Mouse (Mus musculus): ENCODE measurements around the gene Ccnd3.

Gene Ccnd3

GRCm38 (mm10) chr17:47504941-47505346 lies at the start of gene Ccnd3:
Gene Ccnd3 (plus strand): TSS chr17:47505051.
- DNase-seq (ENCODE audit: low spot score in 2 of 2): peak; percentile 37 to 65

DNA sequence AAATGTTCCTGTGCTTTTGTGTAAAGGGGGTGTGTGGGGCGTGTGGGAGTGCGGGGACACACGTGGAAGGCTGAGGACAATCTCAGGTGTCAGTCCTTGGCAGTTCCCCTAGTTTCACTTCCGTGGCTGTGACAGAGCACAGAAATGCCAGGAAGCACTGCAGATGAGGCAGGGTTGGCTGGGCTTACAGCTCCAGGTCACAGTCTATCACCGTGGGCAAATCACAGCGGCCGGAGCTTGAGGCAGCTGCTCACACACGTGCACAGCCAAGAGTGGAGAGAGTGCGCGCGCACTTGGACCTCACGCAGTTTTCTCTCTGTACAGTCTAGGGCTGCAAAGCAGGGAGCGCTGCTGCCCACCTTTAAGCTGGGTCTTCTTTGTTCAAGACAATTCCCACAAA lies 46.5 kb upstream of the Ccnd3 start:
- DNase-seq (ENCODE audit: low spot score in 2 of 2): no peak

GRCm38 (mm10) chr17:47458936-47459335 lies 45.9 kb upstream of the Ccnd3 start:
- no peak for DNase-seq (ENCODE audit: low spot score in 2 of 2)

GRCm38 (mm10) chr17:47459341-47459919 lies 45.4 kb upstream of the Ccnd3 start:
- no peak for DNase-seq (ENCODE audit: low spot score in 2 of 2)

- DNase-seq (ENCODE audit: low spot score in 2 of 2): no peak
Measured at GRCm38 (mm10) chr17:47461688-47462087, 43.2 kb upstream of the Ccnd3 start.

- DNase-seq (ENCODE audit: low spot score in 2 of 2): no peak
Measured at GRCm38 (mm10) chr17:47462209-47462608, 42.6 kb upstream of the Ccnd3 start.

DNA sequence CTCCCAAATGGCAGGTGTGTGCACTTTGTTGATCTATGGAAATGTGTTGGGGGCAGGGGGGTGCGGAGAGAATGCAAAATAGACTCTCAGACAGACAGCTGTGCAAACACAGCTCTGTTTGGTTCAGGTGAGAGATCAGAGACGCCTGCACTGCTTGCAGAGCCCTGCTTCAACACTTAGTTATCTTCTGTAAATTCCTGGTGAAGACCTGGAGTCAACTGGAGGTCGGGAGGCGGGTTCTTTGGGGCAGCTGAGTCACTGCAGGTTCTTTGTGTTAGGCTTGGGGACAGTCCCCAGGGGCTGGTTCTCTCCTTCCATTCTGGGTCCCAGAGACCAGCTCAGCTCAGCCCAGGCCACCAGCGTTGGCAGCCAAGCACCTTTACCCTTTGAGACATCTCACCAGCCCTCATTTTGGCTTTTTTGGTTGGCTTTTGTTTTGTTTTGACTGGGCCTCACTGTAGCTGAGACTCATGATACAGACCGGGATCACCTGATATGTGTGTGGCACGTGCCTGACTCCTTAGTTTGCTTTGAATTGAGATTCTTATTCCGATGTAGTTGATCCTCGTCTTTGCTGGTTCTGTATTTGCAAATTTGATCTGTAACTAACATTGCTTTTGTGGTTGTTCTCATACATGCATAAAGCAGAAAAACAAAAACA lies 42.0 kb upstream of the Ccnd3 start:
- no peak for DNase-seq (ENCODE audit: low spot score in 2 of 2)

GRCm38 (mm10) chr17:47464248-47464965 lies 40.4 kb upstream of the Ccnd3 start:
- DNase-seq (ENCODE audit: low spot score in 2 of 2): no peak

- no peak for DNase-seq (ENCODE audit: low spot score in 2 of 2)
Measured at GRCm38 (mm10) chr17:47465016-47465415, 39.8 kb upstream of the Ccnd3 start.

DNA sequence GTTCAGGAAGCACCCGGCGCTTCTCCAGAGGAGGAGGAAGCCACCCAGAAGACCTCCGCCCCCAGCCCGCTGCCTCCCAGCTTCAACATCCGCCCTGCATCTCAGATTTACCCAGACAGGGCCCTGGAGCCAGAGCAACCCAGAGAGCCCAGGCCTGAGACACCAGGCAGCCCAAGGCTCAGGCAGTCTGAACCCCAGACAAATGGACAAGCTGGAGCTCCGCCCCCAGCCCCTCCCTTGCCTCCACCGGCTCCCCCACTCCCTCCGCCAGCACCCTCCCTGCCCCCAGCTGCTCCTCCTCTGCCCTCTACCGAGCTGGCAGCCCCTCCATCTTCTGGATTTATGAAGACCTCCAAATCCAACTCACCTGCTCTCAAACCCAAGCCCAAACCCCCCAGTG lies 38.6 kb upstream of the Ccnd3 start:
- no peak for DNase-seq (ENCODE audit: low spot score in 2 of 2)

GRCm38 (mm10) chr17:47467659-47468058 lies 37.2 kb upstream of the Ccnd3 start:
- no peak for DNase-seq (ENCODE audit: low spot score in 2 of 2)

DNA sequence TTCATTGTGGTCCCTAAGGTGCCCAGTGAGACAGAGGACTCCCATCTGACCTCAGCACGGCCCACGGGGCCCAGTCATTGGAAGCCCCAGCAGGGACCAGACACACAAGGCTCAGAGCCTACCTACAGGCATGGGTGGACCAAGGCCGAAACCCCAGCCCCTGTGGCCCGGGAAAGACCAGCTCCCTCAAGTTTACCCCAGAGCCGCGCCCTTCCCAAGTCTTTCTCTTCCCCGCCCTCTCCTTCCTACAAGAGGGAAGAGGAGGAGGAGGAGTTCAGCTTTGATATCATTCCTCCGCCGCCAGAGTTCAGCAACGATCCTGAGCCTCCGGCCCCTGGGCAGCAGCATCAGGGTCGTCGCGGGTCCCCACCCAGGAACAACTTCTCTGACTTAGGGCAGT lies 36.8 kb upstream of the Ccnd3 start:
- no peak for DNase-seq (ENCODE audit: low spot score in 2 of 2)

- DNase-seq (ENCODE audit: low spot score in 2 of 2): no peak
Measured at GRCm38 (mm10) chr17:47468466-47468865, 36.4 kb upstream of the Ccnd3 start.

GRCm38 (mm10) chr17:47469642-47470041 lies 35.2 kb upstream of the Ccnd3 start:
- no peak for DNase-seq (ENCODE audit: low spot score in 2 of 2)

GRCm38 (mm10) chr17:47470121-47470520 lies 34.7 kb upstream of the Ccnd3 start:
- no peak for DNase-seq (ENCODE audit: low spot score in 2 of 2)

DNA sequence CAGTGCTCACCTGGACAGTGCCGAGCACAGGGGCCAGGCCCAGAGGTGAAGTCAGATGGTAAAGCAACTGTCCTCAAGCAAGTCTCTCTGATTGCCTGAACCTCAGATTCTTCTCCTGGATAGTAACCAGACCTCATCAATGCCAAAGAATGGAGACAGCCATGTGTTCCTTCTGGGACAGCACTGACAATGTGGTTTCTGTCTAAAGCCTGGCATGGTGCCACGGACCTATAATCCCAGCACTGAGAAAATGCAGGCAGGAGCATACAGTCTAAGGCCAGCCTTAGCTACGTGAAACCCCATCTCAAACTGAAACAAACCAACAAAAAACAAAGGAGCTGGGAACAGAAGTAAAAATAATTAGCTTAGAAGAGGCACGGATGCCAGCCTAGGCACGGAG lies 34.2 kb upstream of the Ccnd3 start:
- no peak for DNase-seq (ENCODE audit: low spot score in 2 of 2)

GRCm38 (mm10) chr17:47472435-47473350 lies 32.2 kb upstream of the Ccnd3 start:
- DNase-seq (ENCODE audit: low spot score in 2 of 2): peak in 1 of 2 experiments; percentile 12

- peak in 1 of 2 experiments; percentile 27 for DNase-seq (ENCODE audit: low spot score in 2 of 2)
Measured at GRCm38 (mm10) chr17:47473434-47473974, 31.3 kb upstream of the Ccnd3 start.

DNA sequence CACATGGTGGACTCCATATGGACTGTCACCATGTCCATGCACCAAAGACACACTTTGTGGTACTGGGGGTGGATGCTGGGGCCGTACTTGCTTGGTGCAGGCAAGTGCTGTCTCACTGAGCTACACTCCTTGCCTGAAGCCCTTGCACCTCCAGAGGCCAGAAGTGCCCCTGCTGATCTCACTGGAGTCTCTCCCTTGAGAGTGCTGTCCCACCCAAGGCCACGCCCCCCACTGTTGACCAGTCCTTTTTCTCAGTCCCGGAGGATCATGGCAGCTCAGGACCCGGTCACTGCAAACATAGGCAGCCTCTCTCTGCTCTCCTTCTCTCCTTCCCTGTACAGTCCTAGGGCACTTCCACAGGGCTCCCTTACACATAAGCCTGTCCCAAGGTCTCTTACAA lies 30.6 kb upstream of the Ccnd3 start:
- no peak for DNase-seq (ENCODE audit: low spot score in 2 of 2)

GRCm38 (mm10) chr17:47475181-47475580 lies 29.7 kb upstream of the Ccnd3 start:
- DNase-seq (ENCODE audit: low spot score in 2 of 2): no peak

DNA sequence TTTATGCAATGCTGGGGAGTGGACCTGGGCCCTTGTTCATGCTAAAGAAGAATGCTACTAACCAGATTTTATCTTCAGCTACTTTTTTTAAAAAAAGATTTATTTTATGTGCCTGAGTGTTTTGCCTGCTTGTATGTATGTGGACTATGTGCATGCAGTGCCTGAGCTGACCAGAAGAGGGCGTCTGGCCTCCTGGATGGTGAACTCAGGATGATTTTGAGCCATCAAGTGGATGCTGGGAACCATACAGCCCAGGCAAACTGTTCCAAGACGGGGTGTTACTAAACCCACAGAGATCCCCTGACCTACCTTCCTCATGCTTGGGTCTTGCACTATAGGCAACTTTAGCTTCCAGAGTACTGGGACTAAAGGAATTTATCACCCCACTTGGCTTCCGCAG lies 29.1 kb upstream of the Ccnd3 start:
- DNase-seq (ENCODE audit: low spot score in 2 of 2): no peak

DNA sequence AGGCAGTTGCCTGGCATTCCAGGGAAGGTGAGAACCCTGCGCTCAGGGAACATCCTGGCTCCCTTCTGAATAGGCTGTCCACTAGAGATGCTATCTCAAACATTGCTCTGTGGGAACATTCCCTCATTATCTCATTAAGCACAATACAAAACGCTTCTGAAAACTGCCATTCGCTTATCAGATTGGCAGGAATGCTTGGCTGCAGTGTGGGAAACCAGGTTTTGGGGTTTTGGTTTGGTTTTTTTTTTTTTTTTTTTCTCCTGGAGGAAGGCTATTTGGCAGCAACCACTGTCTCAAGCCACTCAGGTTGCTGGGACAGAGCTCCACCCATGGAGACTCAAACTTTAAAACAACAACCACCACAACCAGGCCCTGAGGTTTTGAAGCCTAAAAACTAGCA lies 25.0 kb upstream of the Ccnd3 start:
- no peak for DNase-seq (ENCODE audit: low spot score in 2 of 2)

Data from frontal cortex, postnatal 36 days (tissue).